Mouse (Mus musculus): ENCODE data around the gene Armh3. TPM values are rescaled to one million over a fixed set of nuclear protein-coding genes. Genes with fewer than 3 reads are reported as not detected.

Armh3 gene
- total and polyA plus RNA-seq, 3 experiments = 4.1 to 10.8 TPM; not detected in 1

DNA sequence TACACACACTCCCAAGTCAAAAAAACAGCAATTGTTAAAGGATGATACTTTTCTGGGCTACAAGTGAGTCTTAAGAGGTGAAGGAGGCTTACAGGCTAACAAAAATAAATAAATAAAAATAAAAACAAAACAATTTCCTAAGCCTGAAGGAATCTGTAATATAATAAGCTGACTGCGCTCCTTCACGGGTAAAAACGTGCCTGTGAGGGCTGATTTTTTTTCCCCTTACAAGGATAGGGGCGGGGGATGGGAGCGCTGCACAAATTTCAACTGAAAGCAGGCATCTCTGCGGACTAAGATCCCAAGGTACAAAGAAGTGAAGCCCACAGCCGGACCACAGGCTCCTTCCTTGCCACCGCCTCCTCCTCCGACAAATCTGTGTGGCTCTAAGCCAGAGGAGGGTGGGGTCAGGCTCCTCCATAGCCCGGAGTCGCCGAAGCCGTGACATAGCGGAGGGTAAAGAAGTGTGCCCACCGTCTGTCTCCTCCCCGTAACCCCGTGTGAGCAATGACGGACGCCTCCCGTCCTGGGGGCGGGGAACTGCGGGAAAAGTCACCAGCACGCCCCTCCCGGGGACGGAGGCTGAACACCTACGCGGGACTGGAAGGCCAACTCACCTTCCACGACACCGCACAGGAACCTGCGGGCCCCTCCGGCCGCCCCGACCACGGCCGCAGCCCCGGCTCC, 215.8 kb downstream of the Armh3 start:
- Histone ChIP-seq H3K79me2 (ENCODE audit: control insufficient read depth, insufficient read depth, low read length, poor library complexity) (peaks cover 36% of the 10 kb centered on the region), H3K27ac (ENCODE audit: control insufficient read depth, low read depth, low read length) (peak overlapping the region; percentile 93), H3K27me3 (ENCODE audit: control insufficient read depth in 1 of 2, insufficient read depth in 2 of 2, low read length in 2 of 2) (no peaks in the 10 kb centered on the region), H3K9ac (ENCODE audit: control insufficient read depth, low read depth, low read length, poor library complexity, severe bottlenecking) (peak overlapping the region; percentile 97), H3K4me3 (ENCODE audit: control insufficient read depth in 1 of 2, insufficient read depth in 1 of 2, low read depth in 2 of 2, low read length in 2 of 2) (peak overlapping the region; percentile 70 to 98), H3K36me3 (ENCODE audit: control insufficient read depth in 1 of 2, insufficient read depth in 2 of 2, low read length in 2 of 2) (peaks cover 8 to 22% of the 10 kb centered on the region in 2 experiments), H3K9me3 (replicated peaks; ENCODE audit: insufficient read depth, low read length) (no peaks in the 10 kb centered on the region), H3K4me1 (ENCODE audit: control insufficient read depth in 1 of 2, insufficient read depth in 2 of 2, low read length in 2 of 2) (peaks cover 16 to 23% of the 10 kb centered on the region in 2 experiments)
- TF ChIP-seq SMC3 (IDR thresholded peaks at IDR 0.05; ENCODE audit: low read depth, low read length) (no peak), MYC (IDR thresholded peaks at IDR 0.05; ENCODE audit: low read depth, low read length) (no peak), ZNF384 (IDR thresholded peaks at IDR 0.05; ENCODE audit: low read depth, low read length) (peak; percentile 64; the same call in 1 of the 2 replicates), MAX (IDR thresholded peaks at IDR 0.05; ENCODE audit: low read length) (0 out of 2 replicates have a peak, but pooled peaks have one; percentile 30), MXI1 (IDR thresholded peaks at IDR 0.05; ENCODE audit: low read depth, low read length) (peak; percentile 72), EP300 (IDR thresholded peaks at IDR 0.05; ENCODE audit: low read depth in 1 of 2, low read length in 2 of 2) (0 out of 4 replicates have a peak, but pooled peaks of 1 of the 2 experiments have one; percentile 1), BHLHE40 (IDR thresholded peaks at IDR 0.05; ENCODE audit: borderline replicate concordance, low read depth, low read length) (peak; percentile 43; the same call in 1 of the 2 replicates), HCFC1 (IDR thresholded peaks at IDR 0.05; ENCODE audit: low read depth, low read length) (no peak; the same call in 1 of the 2 replicates), RCOR1 (IDR thresholded peaks at IDR 0.05; ENCODE audit: low read depth, low read length) (peak; percentile 57)
- DNase-seq (ENCODE audit: low read depth, low spot score) = peak; percentile 89

DNA sequence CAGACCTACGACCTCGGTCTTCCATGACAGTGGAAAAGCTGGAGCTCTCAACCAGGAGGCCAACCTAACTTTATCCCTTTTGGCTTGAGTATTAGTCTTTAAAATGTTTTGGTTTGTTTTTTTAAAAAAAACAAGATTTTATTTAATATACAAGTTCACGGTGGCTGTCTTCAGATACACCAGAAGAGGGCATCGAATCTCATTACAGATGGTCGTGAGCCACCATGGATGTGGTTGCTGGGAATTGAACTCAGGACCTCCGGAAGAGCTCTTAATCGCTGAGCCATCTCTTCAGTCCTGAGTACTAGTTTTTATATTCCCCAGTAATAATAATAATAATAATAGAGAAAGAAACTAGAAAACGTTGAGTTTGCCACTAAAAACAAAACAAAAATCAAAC, 216.6 kb downstream of the Armh3 start:
- Histone ChIP-seq H3K27ac (ENCODE audit: control insufficient read depth, low read depth, low read length) (no peak overlapping the region), H3K9me3 (replicated peaks; ENCODE audit: insufficient read depth, low read length) (no peaks in the 10 kb centered on the region), H3K9ac (ENCODE audit: control insufficient read depth, low read depth, low read length, poor library complexity, severe bottlenecking) (peak overlapping the region; percentile 10; the same call in 1 of the 2 replicates), H3K36me3 (ENCODE audit: control insufficient read depth in 1 of 2, insufficient read depth in 2 of 2, low read length in 2 of 2) (peaks cover 14 to 22% of the 10 kb centered on the region in 2 experiments), H3K79me2 (ENCODE audit: control insufficient read depth, insufficient read depth, low read length, poor library complexity) (peaks cover 36% of the 10 kb centered on the region), H3K4me1 (ENCODE audit: control insufficient read depth in 1 of 2, insufficient read depth in 2 of 2, low read length in 2 of 2) (peaks cover 16 to 23% of the 10 kb centered on the region in 2 experiments), H3K27me3 (ENCODE audit: control insufficient read depth in 1 of 2, insufficient read depth in 2 of 2, low read length in 2 of 2) (no peaks in the 10 kb centered on the region), H3K4me3 (ENCODE audit: control insufficient read depth in 1 of 2, insufficient read depth in 1 of 2, low read depth in 2 of 2, low read length in 2 of 2) (peak overlapping the region; percentile 25 to 70)
- no peak for DNase-seq (ENCODE audit: low read depth, low spot score)
- TF ChIP-seq RCOR1 (IDR thresholded peaks at IDR 0.05; ENCODE audit: low read depth, low read length) (no peak), CTCF (IDR thresholded peaks at IDR 0.05 in 2 of 3, conservative IDR thresholded peaks at IDR 0.05 in 1 of 3; ENCODE audit: control insufficient read depth in 1 of 3, insufficient read depth in 1 of 3, low read depth in 2 of 3, low read length in 3 of 3, poor library complexity in 1 of 3, severe bottlenecking in 1 of 3) (peak in 2 of 3 experiments; percentile 12 to 22; a peak in 3 of 6 replicates), CHD1 (IDR thresholded peaks at IDR 0.05; ENCODE audit: low read depth, low read length) (0 out of 2 replicates have a peak, but pooled peaks have one; percentile 22), ETS1 (IDR thresholded peaks at IDR 0.05; ENCODE audit: low read depth, low read length) (0 out of 2 replicates have a peak, but pooled peaks have one; percentile 5), MYC (IDR thresholded peaks at IDR 0.05; ENCODE audit: low read depth, low read length) (no peak), POLR2A (IDR thresholded peaks at IDR 0.05; ENCODE audit: control insufficient read depth in 1 of 2, insufficient read depth in 1 of 2, low read depth in 1 of 2, low read length in 2 of 2, poor library complexity in 1 of 2) (no peak)

Data from MEL (cell line).